Mouse (Mus musculus) E14TG2a.4 (cell line): ENCODE results near the gene Adcy4.

Experiments
- H3K27me3 ChIP-seq: 2 replicates; pipeline ENCODE4 v1.6.1; 2014; ENCODE audit warnings: low read length, control low read depth; ENCODE audit not compliant: insufficient read depth
- H3K36me3 ChIP-seq: 2 replicates; pipeline ENCODE4 v1.6.1; 2014; ENCODE audit warnings: low read length, control low read depth; ENCODE audit not compliant: insufficient read depth
- H3K4me1 ChIP-seq: replicated peaks from 2 replicates; pipeline ENCODE4 v1.6.1; 2014; ENCODE audit warnings: low read depth, low read length, control low read depth
- H3K4me3 ChIP-seq: replicated peaks from 2 replicates; pipeline ENCODE4 v1.5.1; 2014; ENCODE audit warnings: mild to moderate bottlenecking, low read length
- H3K9me3 ChIP-seq: 2 replicates; pipeline ENCODE4 v1.6.1; 2014; ENCODE audit warnings: low read length, control low read depth
- CTCF ChIP-seq: conservative IDR thresholded peaks from 2 replicates; pipeline ENCODE4 v1.5.1; 2014; ENCODE audit warnings: low read length
- NANOG ChIP-seq: IDR thresholded peaks from 2 replicates; pipeline ENCODE4 v1.6.1; 2014; ENCODE audit warnings: borderline replicate concordance, low read length, mixed read lengths
- POU5F1 ChIP-seq: IDR thresholded peaks from 2 replicates; pipeline ENCODE4 v1.6.1; 2014; ENCODE audit warnings: low read length, borderline replicate concordance

Adcy4 gene

DNA sequence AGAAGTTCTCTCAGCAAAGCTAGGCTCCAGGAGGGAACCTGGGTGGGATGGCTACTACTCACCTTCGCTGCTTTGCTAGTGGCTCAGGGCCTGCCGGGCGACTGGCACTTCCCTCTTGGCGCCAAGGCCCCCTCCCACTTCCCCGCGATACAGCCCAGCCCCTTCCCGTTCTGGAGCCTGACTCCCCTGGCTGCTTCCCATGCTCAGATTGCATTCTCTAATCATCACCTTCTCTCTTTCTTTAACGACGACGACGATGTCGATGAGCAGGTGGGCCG, at the start of gene Adcy4:
TSS of gene Adcy4 (minus strand) at position 138 of the 278 bp plus-strand sequence.
- Histone ChIP-seq H3K27me3 (peaks cover 91% of the 10 kb centered on the region), H3K36me3 (peaks cover 20% of the 10 kb centered on the region), H3K4me3 (peak within 1 kb of the TSS; percentile 66), H3K4me1 (peaks cover 53% of the 10 kb centered on the region), H3K9me3 (no peaks in the 10 kb centered on the region)
- TF ChIP-seq NANOG (no peak), CTCF (no peak), POU5F1 (no peak)

DNA sequence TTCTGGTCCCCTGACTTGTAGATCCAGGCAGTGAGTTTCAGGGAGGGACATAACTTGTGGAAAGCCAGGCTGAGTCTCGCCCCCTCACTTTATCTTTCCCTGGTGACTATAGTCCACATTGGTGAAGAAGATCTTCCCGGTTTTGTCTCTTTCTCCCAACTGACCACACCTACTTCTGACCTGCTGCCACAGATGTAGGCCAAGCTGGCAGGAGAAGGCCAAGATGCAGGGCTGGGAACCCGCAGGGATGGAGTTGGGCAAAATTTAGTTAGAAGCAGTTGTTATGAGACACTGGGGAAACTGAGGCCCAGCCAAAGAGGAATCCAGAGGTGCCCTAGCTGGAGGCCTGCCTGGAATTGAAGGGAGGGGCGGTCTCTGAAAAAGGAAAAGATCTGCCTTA, 49.2 kb upstream of the Adcy4 start:
- TF ChIP-seq POU5F1, result no peak
- TF ChIP-seq CTCF, result no peak
- TF ChIP-seq NANOG, result no peak
- Histone ChIP-seq H3K4me1 (peaks cover 95% of the 10 kb centered on the region), H3K36me3 (peaks cover 47% of the 10 kb centered on the region), H3K27me3 (peaks cover 5% of the 10 kb centered on the region; the same call in 1 of the 2 replicates), H3K9me3 (no peaks in the 10 kb centered on the region), H3K4me3 (peak overlapping the region; percentile 68)

DNA sequence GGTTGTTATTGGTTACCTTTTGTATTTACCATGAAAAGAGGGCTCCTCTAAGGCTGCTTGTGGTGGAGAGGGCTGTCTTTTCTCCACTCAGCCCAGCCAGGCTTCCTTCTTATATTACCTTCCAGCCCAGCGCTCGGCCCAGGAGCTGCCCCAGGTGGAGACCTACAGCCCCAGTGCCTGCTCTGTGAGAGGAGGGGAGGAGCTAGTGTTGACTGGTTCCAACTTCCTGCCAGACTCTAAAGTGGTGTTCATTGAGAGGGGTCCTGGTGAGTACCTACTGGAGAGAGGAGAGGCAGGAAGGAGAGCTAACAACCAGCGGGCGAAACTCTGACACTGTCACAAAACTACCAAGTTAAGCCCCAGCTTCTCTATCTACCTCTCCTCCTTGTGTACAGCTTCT, 46.4 kb upstream of the Adcy4 start:
- H3K4me3 ChIP-seq, result 0 out of 2 replicates have a peak overlapping the region, but pooled peaks have one; percentile 68
- peaks cover 64% of the 10 kb centered on the region for H3K36me3 ChIP-seq

DNA sequence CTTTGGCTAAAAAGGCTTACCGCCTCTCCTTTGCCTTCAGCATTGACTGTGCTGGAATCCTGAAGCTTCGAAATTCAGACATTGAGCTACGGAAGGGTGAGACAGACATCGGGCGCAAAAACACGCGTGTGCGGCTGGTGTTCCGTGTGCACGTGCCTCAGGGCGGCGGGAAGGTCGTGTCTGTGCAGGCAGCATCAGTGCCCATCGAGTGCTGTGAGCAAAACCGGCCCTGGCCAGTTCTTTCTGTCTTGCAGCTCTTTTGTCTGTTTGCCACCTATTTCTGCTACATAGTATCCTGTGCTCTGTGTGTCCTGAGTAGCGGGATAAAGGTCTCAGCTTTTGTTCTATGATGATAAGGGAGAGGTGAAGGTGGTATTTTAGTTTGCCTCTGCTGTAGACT, 46.0 kb upstream of the Adcy4 start:
- H3K4me3 ChIP-seq, result peak overlapping the region; percentile 50
- peaks cover 95% of the 10 kb centered on the region for H3K4me1 ChIP-seq
- TF ChIP-seq POU5F1 (no peak), CTCF (no peak), NANOG (no peak)
- peaks cover 23% of the 10 kb centered on the region for H3K27me3 ChIP-seq
- no peaks in the 10 kb centered on the region for H3K9me3 ChIP-seq
- H3K36me3 ChIP-seq, result peaks cover 64% of the 10 kb centered on the region

More for the DNA sequence above, 46.4 kb upstream of the Adcy4 start:
- no peak for TF ChIP-seq CTCF
- TF ChIP-seq NANOG, result no peak
- TF ChIP-seq POU5F1, result no peak
- peaks cover 95% of the 10 kb centered on the region for H3K4me1 ChIP-seq
- peaks cover 23% of the 10 kb centered on the region for H3K27me3 ChIP-seq
- H3K9me3 ChIP-seq, result no peaks in the 10 kb centered on the region

DNA sequence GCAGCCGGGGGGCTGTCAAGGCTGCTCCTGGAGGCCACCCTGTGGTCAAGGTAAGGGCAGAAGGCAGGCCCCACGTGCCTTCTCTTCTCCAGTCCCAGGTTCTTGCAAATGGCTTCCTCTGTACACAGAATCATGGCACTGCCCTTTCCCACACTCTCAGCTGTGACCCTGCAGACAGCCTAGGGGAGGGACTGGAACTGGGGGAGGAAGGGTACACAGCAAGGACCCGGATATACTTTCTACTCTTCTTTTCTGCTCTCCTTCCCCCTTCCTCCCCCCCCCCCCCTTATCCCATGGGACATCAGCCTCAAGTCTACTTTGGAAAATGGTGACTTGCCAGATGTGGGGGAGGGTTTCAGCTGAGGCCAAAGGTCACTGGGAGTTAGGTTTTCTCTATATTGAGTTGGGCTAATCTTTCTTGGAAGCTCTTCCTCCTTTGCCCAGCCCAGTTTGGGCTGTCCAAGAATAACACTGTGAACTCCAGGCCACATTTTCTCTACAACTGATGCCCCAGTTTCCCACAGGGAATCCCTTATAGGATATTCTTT, 44.9 kb upstream of the Adcy4 start:
- TF ChIP-seq NANOG (no peak), CTCF (no peak), POU5F1 (no peak)
- peaks cover 60% of the 10 kb centered on the region for H3K36me3 ChIP-seq

DNA sequence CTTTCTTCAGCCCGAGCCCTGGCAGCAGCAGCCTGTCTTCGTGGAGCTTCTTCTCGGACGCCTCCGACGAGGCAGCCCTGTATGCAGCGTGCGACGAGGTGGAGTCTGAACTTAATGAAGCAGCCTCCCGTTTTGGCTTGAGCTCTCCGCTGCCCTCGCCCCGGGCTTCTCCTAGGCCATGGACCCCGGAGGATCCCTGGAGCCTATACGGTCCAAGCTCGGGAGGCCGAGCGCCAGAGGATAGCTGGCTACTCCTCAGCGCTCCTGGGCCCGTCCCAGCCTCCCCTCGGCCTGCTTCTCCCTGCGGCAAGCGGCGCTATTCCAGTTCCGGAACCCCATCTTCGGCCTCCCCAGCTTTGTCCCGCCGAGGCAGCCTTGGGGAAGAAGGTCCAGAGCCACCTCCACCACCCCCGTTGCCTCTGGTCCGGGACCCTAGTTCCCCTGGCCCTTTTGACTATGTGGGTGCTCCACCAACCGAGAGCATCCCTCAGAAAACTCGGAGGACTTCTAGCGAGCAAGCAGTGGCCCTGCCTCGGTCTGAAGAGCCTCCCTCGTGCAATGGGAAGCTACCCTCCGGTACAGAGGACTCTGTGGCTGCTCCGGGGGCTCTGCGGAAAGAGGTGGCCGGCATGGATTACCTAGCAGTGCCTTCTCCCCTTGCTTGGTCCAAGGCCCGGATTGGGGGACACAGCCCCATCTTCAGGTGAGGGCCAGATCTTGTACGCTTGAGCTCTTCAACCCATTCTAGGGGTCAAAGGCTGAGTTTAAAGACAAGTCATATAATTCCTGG, 42.9 kb upstream of the Adcy4 start:
- Histone ChIP-seq H3K36me3 (peaks cover 47% of the 10 kb centered on the region), H3K27me3 (peaks cover 23% of the 10 kb centered on the region), H3K9me3 (no peaks in the 10 kb centered on the region), H3K4me3 (peak overlapping the region; percentile 84), H3K4me1 (peaks cover 84% of the 10 kb centered on the region)
- TF ChIP-seq NANOG (no peak), POU5F1 (no peak), CTCF (no peak)

More for the DNA sequence above, 44.9 kb upstream of the Adcy4 start:
- peaks cover 23% of the 10 kb centered on the region for H3K27me3 ChIP-seq
- H3K4me3 ChIP-seq, result peak overlapping the region; percentile 50; the same call in 1 of the 2 replicates
- H3K4me1 ChIP-seq, result peaks cover 94% of the 10 kb centered on the region
- no peaks in the 10 kb centered on the region for H3K9me3 ChIP-seq

DNA sequence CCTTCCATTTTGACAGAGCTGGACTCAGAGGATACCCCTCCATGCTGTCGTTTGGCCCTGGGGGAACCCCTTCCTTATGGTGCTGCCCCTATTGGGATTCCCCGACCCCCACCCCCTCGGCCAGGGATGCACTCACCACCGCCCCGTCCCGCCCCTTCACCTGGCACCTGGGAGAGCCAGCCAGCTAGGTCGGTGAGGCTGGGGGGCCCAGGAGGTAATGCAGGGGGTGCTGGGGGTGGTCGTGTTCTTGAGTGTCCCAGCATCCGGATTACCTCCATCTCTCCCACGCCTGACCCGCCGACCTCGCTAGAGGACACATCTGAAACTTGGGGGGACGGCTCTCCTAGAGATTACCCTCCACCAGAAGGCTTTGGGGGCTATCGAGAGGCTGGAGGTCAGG, 42.2 kb upstream of the Adcy4 start:
- Histone ChIP-seq H3K27me3 (peaks cover 23% of the 10 kb centered on the region), H3K4me1 (peaks cover 78% of the 10 kb centered on the region), H3K4me3 (peak overlapping the region; percentile 84), H3K36me3 (peaks cover 44% of the 10 kb centered on the region), H3K9me3 (no peaks in the 10 kb centered on the region)
- TF ChIP-seq POU5F1 (no peak), CTCF (no peak), NANOG (no peak)

DNA sequence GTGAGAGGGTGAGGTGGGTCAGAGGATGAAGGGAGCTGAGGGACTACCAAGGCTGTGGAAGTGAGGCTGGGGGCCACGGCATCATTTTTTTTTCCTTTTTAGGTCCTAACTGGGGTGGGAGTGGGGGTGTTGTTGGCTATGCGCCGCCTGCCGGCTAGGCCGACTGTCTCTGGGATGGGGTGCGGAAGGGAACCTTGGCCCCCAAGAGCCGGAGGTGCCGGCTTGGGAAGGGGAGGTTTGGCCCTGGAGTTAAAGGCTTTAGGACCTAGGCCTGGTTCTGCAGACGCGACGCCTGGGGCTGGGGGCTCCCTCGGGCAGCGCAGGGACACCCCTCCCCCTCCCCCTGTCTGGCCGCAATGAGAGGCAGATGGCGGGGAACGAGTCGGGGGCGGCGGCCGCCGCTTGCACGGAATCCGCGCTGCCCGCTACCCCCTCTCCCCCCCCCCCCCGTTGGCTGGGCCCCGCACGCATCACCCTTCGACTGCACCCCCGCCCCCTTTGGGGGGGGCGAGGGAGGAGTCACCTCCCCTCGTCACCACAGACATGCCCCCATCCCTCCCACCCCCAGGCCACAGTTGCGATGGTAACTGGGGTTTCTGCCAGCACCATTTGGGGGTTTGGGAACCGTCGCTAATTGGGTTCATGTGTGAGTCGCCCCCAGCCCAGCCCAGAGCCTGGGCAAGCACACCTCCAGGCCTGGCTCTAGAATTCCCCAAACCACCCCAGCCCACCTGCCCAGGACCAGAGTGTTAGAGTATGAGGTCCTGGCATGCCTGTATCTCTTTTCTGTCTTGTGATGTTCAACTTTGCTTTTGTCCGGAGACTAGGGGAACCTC, 41.5 kb upstream of the Adcy4 start:
- no peak for TF ChIP-seq CTCF
- no peak for TF ChIP-seq POU5F1
- TF ChIP-seq NANOG, result no peak
- H3K9me3 ChIP-seq, result no peaks in the 10 kb centered on the region
- H3K4me1 ChIP-seq, result peaks cover 76% of the 10 kb centered on the region
- peak overlapping the region; percentile 84 for H3K4me3 ChIP-seq
- peaks cover 36% of the 10 kb centered on the region for H3K36me3 ChIP-seq
- H3K27me3 ChIP-seq, result peaks cover 23% of the 10 kb centered on the region
